Mouse (Mus musculus) kidney, adult 2 months (tissue): ENCODE data around the gene Trmu.

Experiments used
- CTCF ChIP-seq: fragments of 200-500 bp; conservative IDR thresholded peaks from 2 replicates; pipeline ENCODE4 v1.5.1; 2011; ENCODE audit warnings: low read depth, mild to moderate bottlenecking, control low read depth, low read length, moderate library complexity, mixed read lengths; ENCODE audit not compliant: insufficient read depth, insufficient read length
- POLR2A ChIP-seq: fragments of 200-500 bp; IDR thresholded peaks from one replicate; pipeline ENCODE4 v1.6.1; 2011; ENCODE audit warnings: low read depth, low read length, control low read depth

GRCm38 (mm10) chr15:85878848-85879497, at the start of gene Trmu:
- TF ChIP-seq CTCF (peak; percentile 63), POLR2A (peak; percentile 23)
